Mouse (Mus musculus): ENCODE results near the gene Pdcd4. TPM values are rescaled to one million over a fixed set of nuclear protein-coding genes. Genes with fewer than 3 reads are reported as not detected.
A peak's percentile ranks its signal among the peaks of the same experiment; 100 is the strongest.

Gene Pdcd4
- polyA plus RNA-seq, 1 experiment from 2014 or later: 101 TPM

GRCm38 (mm10) chr19:53890274-53890673 is 1.8 kb upstream of the Pdcd4 start:
- ATAC-seq: no peak
- TF ChIP-seq CTCF (IDR thresholded peaks at IDR 0.05): no peak
- H3K27me3 ChIP-seq: peaks cover 3% of the 10 kb centered on the region
- ChIA-PET POLR2A (interaction anchor here (0.7 kb wide), 1 partner anchor 57 kb away, joined by 3 read pairs; no protein-coding TSS in a partner anchor), CTCF (interaction anchor here (0.9 to 1.2 kb wide), 2 partner anchors 9 to 22 kb away, joined by 3 read pairs; no protein-coding TSS in a partner anchor)
- in situ Hi-C loops (cut with MboI; ENCODE audit: low pct_unique_long_range_greater_than_20kb): no loop called here
- no peak for DNase-seq (ENCODE audit: low read depth, low spot score)

GRCm38 (mm10) chr19:53890781-53891251 is 1.2 kb upstream of the Pdcd4 start:
- CTCF ChIA-PET: interaction anchor here (0.9 to 1.0 kb wide), 2 partner anchors 9 to 14 kb away, joined by 3 to 4 read pairs; no protein-coding TSS in a partner anchor
- no peak for TF ChIP-seq CTCF (IDR thresholded peaks at IDR 0.05)
- ATAC-seq (no peak), DNase-seq (ENCODE audit: low read depth, low spot score) (no peak)
- POLR2A ChIA-PET: interaction anchor here (0.7 kb wide), 1 partner anchor 58 kb away, joined by 3 read pairs; no protein-coding TSS in a partner anchor
- peaks cover 3% of the 10 kb centered on the region for H3K27me3 ChIP-seq
- in situ Hi-C loops (cut with MboI; ENCODE audit: low pct_unique_long_range_greater_than_20kb): no loop called here

GRCm38 (mm10) chr19:53891569-53891968 is 462 bp upstream of the Pdcd4 start:
- no peak for DNase-seq (ENCODE audit: low read depth, low spot score)
- in situ Hi-C loops (cut with MboI; ENCODE audit: low pct_unique_long_range_greater_than_20kb): no loop called here
- CTCF ChIA-PET: interaction anchor here (1.0 kb wide), 1 partner anchor 13 kb away, joined by 4 read pairs; no protein-coding TSS in a partner anchor
- peaks cover 3% of the 10 kb centered on the region for H3K27me3 ChIP-seq
- no peak for TF ChIP-seq CTCF (IDR thresholded peaks at IDR 0.05)
- POLR2A ChIA-PET: interaction anchor here (0.7 kb wide), 1 partner anchor 292 kb away, joined by 3 read pairs; no protein-coding TSS in a partner anchor
- ATAC-seq: no peak

GRCm38 (mm10) chr19:53892838-53893359 is 868 bp downstream of the Pdcd4 start:
- DNase-seq (ENCODE audit: low read depth, low spot score) (no peak), ATAC-seq (no peak)
- CTCF ChIA-PET: no interaction called here
- no peak for TF ChIP-seq CTCF (IDR thresholded peaks at IDR 0.05)
- POLR2A ChIA-PET: no interaction called here
- H3K27me3 ChIP-seq: peaks cover 3% of the 10 kb centered on the region
- in situ Hi-C loops (cut with MboI; ENCODE audit: low pct_unique_long_range_greater_than_20kb): no loop called here

GRCm38 (mm10) chr19:53893711-53894171 is 1.7 kb downstream of the Pdcd4 start:
- CTCF ChIA-PET: no interaction called here
- DNase-seq (ENCODE audit: low read depth, low spot score) (no peak), ATAC-seq (no peak)
- no peak for TF ChIP-seq CTCF (IDR thresholded peaks at IDR 0.05)
- POLR2A ChIA-PET: no interaction called here
- in situ Hi-C loops (cut with MboI; ENCODE audit: low pct_unique_long_range_greater_than_20kb): no loop called here
- H3K27me3 ChIP-seq: peaks cover under 1% of the 10 kb centered on the region

GRCm38 (mm10) chr19:53894538-53895121 is 2.6 kb downstream of the Pdcd4 start:
- ChIA-PET POLR2A (interaction anchor here (0.6 to 1.0 kb wide), 2 partner anchors 15 to 123 kb away, joined by 3 read pairs; no protein-coding TSS in a partner anchor), CTCF (interaction anchor here (1.3 to 1.9 kb wide), 2 partner anchors 8 to 27 kb away, joined by 4 to 5 read pairs; no protein-coding TSS in a partner anchor)
- DNase-seq (ENCODE audit: low read depth, low spot score) (no peak), ATAC-seq (peak; percentile 62)
- in situ Hi-C loops (cut with MboI; ENCODE audit: low pct_unique_long_range_greater_than_20kb): no loop called here
- TF ChIP-seq CTCF (IDR thresholded peaks at IDR 0.05): no peak
- no peaks in the 10 kb centered on the region for H3K27me3 ChIP-seq

- no peak for DNase-seq (ENCODE audit: low read depth, low spot score)
- no peak for ATAC-seq
- no peak for TF ChIP-seq CTCF (IDR thresholded peaks at IDR 0.05)
- ChIA-PET POLR2A (no interaction called here), CTCF (interaction anchor here (1.6 kb wide), 1 partner anchor 21 kb away, joined by 3 read pairs; no protein-coding TSS in a partner anchor)
- in situ Hi-C loops (cut with MboI; ENCODE audit: low pct_unique_long_range_greater_than_20kb): no loop called here
- no peaks in the 10 kb centered on the region for H3K27me3 ChIP-seq
These were observed 6.0 kb downstream of the Pdcd4 start for GRCm38 (mm10) chr19:53898046-53898445.

GRCm38 (mm10) chr19:53898498-53898897 is 6.5 kb downstream of the Pdcd4 start:
- no peak for ATAC-seq
- no peaks in the 10 kb centered on the region for H3K27me3 ChIP-seq
- DNase-seq (ENCODE audit: low read depth, low spot score): no peak
- in situ Hi-C loops (cut with MboI; ENCODE audit: low pct_unique_long_range_greater_than_20kb): no loop called here
- ChIA-PET POLR2A (no interaction called here), CTCF (interaction anchor here (1.4 to 1.6 kb wide), 2 partner anchors 22 to 57 kb away, joined by 3 read pairs; no protein-coding TSS in a partner anchor)
- TF ChIP-seq CTCF (IDR thresholded peaks at IDR 0.05): no peak

GRCm38 (mm10) chr19:53898970-53899900 is 7.2 kb downstream of the Pdcd4 start:
- no peak for TF ChIP-seq CTCF (IDR thresholded peaks at IDR 0.05)
- in situ Hi-C loops (cut with MboI; ENCODE audit: low pct_unique_long_range_greater_than_20kb): no loop called here
- ChIA-PET CTCF (interaction anchor here (0.7 to 1.6 kb wide), 3 partner anchors 9 to 57 kb away, joined by 3 read pairs; no protein-coding TSS in a partner anchor), POLR2A (no interaction called here)
- DNase-seq (ENCODE audit: low read depth, low spot score) (no peak), ATAC-seq (no peak)
- no peaks in the 10 kb centered on the region for H3K27me3 ChIP-seq

GRCm38 (mm10) chr19:53899941-53900610 is 8.0 kb downstream of the Pdcd4 start:
- TF ChIP-seq CTCF (IDR thresholded peaks at IDR 0.05): no peak
- POLR2A ChIA-PET: no interaction called here
- CTCF ChIA-PET: interaction anchor here (0.7 to 1.4 kb wide), 2 partner anchors 10 to 58 kb away, joined by 3 read pairs; no protein-coding TSS in a partner anchor
- no peak for ATAC-seq
- in situ Hi-C loops (cut with MboI; ENCODE audit: low pct_unique_long_range_greater_than_20kb): no loop called here
- DNase-seq (ENCODE audit: low read depth, low spot score): no peak
- no peaks in the 10 kb centered on the region for H3K27me3 ChIP-seq
